Mouse (Mus musculus) olfactory bulb, adult 2 months (tissue): ENCODE results near the gene 4933434E20Rik.

Source experiments
- CTCF ChIP-seq: fragments of 200-500 bp; IDR thresholded peaks from 2 replicates; pipeline ENCODE4 v1.5.1; 2012; ENCODE audit warnings: low read depth, mild to moderate bottlenecking, low read length, moderate library complexity; ENCODE audit not compliant: insufficient read depth
- POLR2A ChIP-seq: fragments of 200-500 bp; IDR thresholded peaks from 2 replicates; pipeline ENCODE4 v1.6.1; 2012; ENCODE audit warnings: mild to moderate bottlenecking, low read depth, low read length, moderate library complexity; ENCODE audit not compliant: insufficient read depth

GRCm38 (mm10) chr3:90065553-90065952, 14.1 kb downstream of the 4933434E20Rik start:
- TF ChIP-seq CTCF, result peak; percentile 29; the same call in 1 of the 2 replicates
- TF ChIP-seq POLR2A, result no peak
